Mouse (Mus musculus) layer of hippocampus, postnatal 10 days (tissue): Measurements from ENCODE around the gene Etnk2. TPM values are rescaled to one million over a fixed set of nuclear protein-coding genes. Genes with fewer than 3 reads are reported as not detected.

Experiments used
- DNase-seq, 2 experiments: peaks; one replicate each; pipeline ENCODE4 v3.0.0; 2021; ENCODE audit warnings: low spot score in 2 of 2
- total RNA-seq, 2 experiments: library from RNA; stranded (reverse); gene quantifications; 2 replicates each; pipeline ENCODE4 v1.2.3; 2021

The Etnk2 gene
- total RNA-seq, 2 experiments from 2014 or later = 5.3 to 7.3 TPM

DNA sequence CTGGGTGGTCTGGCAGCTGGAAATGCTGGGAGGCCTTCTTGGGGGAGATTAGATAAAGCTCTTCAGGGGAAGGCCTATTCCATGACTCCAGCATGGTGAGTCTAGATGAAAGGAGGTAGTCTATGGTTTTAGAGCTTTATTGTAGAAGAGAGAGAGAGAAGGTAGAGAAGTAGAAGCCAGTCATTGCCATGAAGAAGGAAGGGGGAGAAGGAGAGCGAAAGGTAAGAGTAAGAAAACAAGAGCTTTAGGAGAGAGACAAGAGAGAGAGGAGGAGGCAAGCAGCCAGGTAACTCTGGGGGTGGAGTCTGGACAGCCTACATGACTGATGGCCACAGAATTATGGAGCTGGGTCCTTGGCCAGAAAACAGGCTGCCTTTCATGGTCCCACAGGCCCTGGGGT lies 13.2 kb upstream of the Etnk2 start, which contains the start of gene Ren1:
Ren1 (plus strand) TSS at position 301 of the 400 bp plus-strand sequence.
- DNase-seq = no peak

DNA sequence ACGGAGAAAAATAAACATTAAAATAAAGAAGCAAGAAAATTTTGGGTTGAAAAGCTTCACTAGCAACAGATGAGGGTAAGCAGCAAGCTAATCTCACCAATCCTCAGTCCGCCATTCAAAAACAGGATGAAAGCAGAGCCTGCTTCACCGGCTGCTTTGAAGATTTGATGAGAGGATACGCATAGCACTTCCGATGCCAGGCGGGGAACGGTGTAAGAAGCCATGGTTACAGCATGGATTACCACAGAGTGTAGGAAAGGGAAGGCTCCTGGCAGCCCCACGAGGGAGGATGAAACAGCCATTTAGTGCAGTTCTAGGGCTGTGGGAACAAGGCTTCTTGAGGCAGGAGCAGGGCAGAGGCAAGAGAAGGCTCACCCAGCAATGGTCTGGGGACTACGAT lies 11.6 kb upstream of the Etnk2 start:
- no peak for DNase-seq

DNA sequence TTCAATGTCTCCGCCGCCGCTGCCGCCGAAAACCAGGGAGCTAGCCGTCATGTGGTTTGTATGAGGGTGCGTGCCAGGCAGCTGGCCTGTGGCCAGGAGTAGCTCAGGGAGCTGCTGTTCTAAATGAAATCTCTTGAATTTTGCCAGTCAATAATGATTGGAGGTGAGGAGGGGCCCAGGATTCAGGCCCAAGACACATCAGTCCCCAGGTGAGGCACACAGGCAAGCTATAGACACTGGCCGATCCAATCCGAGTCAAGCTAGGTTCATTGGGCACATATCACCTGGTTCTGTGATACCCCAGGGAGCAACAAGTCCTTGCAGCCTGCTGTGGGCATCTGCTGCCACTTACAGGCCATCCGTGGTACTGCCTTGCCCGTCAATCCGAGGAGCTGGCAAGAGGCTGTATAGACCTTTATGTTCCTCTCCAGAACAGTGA lies 10.0 kb upstream of the Etnk2 start:
- DNase-seq = peak; percentile 91 to 94

DNA sequence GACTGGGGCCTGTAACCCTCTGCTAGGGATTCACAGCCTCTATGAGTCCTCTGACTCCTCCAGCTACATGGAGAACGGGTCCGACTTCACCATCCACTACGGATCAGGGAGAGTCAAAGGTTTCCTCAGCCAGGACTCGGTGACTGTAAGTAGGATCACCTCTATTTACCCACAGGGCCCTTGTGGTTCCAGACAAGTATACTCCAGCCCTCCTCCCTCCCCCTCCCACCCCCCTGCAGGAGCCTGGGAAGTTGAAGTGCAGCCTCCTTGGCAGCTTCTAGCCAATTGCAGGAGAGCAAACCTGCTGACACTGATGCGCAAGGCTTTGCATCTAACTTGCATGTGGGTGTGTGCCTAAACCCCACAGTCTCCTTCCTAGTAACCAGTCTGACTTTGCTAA lies 7.9 kb upstream of the Etnk2 start:
- no peak for DNase-seq

DNA sequence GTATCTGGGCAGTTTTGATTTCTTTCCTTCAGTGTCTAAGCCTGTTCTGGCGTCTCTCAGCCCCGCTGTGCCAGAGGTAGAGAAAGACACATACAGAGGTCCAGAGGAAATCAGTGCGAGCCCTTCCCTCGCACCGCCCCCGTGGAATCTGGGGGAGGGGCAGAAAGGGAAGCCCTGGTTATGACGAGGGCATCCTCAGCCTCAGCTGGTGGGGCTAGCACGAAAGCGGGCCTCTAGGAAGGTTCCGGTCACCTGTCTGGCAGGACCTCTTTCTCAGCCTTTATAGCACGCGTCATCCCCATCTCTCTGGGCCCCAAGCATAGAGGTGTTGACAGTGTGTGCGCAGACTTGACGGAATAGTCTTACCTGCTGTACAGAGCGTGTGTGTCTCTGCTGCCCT lies 7.5 kb upstream of the Etnk2 start:
- DNase-seq = no peak

DNA sequence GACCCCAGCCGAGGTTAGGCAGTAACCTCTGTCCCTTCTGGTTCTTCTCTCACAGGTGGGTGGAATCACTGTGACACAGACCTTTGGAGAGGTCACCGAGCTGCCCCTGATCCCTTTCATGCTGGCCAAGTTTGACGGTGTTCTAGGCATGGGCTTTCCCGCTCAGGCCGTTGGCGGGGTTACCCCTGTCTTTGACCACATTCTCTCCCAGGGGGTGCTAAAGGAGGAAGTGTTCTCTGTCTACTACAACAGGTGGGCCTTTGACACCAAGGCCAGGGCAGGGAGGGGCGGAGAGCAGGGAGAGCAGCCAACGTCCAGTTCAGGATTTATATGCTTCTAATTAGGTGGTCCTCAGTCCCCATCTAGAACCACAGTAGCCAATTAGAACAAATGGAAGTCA lies 7.0 kb upstream of the Etnk2 start:
- no peak for DNase-seq

DNA sequence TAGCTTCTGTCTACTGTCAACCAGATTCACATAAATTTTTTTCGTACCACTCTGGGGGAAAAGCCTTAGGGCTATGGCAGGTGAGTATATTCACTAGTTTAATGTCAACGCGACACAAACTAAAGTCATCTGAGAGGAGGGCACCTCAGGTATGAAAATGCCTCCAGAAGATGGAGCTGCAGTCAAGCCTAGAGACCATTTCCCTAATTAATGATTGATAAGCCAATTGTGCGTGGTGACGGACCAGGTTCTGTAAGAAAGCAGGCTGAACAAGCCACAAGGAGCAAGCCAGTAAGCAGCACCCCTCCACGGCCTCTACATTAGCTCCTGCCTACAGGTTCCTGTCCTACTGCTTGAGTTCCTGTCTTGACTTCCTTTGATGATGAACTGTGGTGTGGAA lies 2.4 kb upstream of the Etnk2 start:
- no peak for DNase-seq

DNA sequence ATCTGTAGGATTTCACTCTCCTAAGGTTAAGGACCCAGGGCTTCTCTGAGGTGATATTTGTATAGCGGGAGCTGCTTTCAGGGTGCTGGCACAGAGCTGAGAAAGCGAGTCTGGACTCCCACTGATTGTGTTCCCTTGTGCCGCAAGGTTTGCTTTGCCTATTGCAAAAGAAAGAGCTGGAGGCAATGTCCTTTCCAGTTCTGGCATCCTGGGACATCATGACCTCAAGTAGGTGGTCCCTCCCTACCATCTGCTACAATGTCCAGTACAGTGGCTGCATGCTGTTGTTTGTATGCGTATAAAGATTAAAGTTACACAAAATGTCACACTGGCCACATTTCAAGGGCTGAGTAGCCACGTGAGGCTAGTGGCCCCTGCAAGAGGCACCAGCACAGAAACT lies 1.3 kb upstream of the Etnk2 start:
- no peak for DNase-seq

DNA sequence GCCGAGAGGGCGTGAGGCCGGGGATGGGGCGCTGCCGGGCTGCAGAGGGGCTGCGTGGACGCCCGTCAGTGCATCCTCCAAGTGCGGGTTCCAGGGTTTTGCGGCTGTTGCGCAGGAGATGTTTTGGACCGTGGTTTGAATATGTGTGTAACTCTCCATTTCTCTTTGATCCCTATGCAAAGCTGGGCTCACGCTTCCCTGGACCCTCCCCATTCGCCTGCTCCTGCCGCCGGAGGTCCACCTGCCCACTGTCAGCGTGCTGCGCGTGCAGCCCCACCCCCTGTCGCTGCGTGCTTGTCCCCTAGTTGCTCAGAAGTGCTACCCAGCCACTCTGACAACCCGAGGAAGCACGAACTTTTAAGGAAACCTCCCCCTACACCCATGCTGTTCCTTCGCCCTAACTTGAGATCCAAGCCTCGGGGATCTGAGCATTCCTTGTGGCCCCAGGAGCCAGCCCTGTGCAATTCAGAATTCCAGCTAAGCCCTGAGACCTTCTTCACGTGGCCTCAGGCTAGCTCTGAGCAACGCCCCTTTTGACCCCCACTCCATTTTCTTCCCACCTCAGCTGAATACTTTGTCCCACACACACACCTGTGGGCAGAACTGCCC lies 754 bp downstream of the Etnk2 start:
- DNase-seq = no peak

DNA sequence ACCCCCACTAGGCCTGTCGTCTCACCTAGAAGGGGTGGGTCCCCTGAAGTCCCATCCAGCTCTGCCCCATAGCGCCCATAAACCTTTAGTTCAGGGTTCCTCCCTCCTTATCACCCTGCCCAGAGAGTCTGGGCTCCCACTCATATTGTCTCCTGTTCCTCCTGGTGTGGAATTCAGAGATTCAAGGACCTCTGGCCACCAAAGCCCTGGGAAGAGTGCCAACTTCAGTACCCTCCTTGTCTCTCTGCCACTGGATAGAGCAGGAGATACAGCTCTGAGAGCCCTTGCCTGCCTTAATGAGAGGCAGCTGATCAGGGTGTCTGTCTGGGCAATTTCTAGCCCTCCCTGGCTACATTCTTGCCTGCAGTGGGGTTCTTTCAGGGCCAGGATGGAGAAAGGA lies 1.5 kb downstream of the Etnk2 start:
- no peak for DNase-seq

DNA sequence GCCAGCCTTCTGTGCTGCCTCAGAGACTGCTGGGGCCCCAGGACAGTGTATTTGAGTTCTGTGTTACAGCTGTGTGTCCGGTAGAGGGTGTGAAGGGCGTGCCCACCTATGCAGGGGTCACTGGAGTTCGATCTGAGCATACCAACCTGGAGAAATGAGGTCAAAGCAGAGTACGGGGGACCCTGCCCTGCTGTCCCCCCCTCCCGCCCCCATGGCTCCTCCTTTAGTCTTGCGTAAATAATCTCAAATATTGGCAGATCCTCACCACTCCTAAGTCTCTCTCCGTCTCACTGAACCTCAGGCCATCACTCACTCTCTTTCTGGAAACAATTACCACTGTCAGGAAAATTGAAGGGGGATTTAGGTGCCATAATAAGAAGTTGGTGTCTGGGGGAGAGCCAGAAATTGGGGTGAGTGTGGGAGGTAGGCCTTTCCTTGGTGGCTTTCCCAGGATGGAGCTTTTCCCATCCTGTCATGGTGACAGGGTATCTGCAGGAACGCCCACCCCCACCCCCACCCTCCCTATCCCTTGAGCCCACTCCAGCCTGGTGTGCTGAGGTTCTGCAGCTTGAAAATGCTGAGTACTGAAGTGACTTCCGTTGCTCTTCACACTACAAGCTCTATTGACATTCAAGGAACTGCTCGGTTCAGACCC lies 3.7 kb downstream of the Etnk2 start:
- no peak for DNase-seq

DNA sequence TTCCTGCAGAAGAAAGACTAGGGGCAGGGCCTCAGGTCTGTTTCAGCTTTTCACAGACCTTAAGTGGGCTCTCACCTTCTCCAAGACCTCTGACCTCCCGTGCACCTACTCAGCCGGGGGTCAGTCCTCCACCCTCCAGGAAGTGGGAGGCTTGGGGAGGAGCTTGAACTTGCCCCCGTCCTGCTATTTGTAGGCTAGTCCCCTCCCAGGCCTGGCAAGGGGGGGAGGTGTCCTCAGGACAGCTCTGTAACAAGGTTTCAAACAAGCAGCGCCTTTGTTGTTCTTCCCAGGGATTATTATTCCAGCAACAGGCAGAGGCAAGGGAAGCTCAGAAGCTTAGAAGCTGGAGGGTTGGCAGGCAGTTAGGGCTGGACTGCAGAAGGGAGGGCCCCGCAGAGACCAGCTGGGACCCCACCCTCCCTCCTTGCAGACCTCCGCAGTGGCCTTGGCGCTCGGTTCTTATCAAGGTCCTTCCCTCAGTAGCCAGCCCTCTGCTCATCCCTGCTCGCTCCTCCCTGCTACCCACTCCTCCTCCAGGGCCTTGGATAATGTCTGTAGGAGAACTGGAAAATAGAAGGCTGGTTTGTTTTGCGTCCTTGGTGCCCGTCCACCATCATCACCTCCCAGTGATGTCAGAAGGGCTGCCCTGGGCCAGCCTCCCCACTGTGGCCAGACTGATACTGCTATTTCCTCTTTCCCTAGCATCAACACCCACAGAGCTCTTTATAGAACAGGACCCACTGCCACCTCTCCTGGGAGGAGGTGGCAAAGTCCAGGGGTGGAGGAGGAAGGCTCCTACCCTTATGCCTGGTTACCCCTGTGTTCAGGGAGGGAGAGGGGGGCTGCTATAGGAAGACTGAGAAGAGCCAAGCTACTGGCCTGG lies 4.5 kb downstream of the Etnk2 start:
- DNase-seq = no peak

DNA sequence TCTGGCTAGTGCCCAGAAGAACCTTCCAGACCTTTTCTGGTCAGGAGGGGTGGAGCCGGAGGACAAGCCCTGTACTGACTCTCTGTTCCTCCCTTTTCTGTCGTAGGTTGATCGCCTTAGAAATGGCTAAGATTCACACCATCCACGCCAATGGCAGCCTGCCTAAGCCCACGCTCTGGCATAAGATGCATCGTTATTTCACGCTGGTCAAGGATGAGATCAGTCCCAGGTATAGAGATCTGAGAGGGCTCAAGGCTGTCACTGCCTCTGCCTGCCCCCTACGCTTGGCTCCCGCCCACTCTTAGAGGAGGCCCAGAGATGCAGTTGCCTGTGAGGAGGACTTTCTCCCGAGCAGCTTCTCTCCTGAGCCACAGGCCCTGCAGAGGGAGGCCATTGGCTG lies 5.3 kb downstream of the Etnk2 start:
- DNase-seq = no peak

DNA sequence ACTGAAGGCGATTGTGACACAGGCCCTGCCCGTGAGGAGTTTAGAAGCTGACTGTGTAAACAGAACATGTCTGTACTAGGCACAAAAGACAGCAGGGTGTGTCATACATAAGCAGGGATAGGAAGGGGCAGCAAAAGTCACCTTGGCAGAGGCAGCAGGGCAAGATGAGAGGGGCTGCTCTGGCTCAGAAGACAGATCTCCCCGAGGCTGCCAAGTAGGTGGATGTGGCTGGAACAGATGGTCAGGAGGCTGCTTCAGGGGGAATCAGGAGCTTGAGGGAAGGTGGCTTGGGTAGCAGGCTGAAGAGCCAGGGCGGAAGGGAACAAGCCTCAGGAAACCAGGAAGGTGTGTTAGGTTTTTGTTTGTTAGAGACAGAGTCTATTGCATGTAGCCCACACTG lies 7.0 kb downstream of the Etnk2 start:
- no peak for DNase-seq

DNA sequence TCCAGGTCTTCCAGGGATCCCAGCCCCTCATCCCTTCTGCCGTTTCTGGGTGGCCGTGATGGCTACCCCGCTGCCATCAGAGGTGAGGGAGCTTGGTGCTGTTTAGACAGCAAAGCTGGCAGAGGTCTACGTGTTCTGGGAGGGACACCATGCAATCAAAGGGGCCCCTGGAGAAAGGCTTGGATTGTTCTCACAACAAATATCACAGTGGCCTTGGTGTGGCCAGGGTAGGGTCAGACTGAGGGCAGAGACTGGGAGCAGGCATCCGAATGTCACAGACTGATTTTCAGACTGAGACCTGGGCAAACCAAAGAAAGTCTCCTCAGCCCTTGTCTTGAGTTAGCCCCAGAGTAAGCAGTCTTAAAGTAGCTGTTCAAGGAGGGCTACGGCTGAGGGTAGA lies 8.1 kb downstream of the Etnk2 start:
- DNase-seq = no peak

DNA sequence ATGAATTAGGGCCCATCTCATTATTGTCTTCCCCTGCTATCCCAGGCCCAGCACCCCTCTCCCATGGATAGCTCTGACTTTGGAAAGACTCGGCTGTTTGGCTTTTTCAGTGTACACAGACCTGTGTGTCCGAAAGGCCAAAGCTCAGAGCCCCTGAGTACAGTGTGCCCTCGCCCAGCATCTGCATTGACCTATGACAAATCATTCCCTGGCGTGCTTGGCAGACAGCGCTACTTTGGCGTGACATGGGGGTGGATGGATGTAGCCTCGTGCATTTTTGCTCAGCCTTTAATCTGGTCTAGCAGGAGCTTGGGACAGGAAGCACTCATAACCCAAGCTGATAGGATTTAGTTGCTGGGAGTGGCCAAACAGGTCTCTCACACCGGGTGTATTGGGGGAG lies 8.7 kb downstream of the Etnk2 start:
- no peak for DNase-seq

DNA sequence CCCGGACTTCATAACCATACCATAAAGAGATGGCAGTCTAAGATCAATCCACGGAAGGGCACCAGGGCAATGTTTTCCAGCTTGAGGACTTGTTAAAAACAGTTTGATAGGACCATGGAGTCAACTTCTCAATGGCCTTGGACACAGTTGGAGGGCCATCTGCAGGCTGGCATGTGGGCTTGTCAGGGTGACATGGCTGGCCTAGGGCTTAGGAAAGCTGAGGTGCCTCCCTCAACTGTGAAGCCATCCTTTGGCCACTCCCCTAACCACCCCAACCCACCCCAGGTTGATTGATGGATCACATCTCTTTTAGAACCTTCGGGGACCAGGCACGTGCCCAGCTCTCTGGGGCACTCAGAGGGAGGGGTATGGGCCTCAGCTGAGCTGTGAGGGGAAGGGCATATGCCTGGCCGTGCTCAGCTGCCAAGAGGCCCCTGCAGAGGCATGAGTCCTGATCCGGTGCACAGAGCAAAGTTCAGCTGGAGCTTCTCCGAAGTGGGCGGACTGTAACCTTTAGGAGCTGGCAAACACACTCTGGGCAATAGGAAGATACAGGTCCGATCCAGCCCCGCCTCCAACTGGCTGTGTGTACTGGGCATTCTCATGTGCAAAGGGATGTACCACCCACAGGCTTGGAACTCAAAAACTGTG lies 12.4 kb downstream of the Etnk2 start:
- no peak for DNase-seq

DNA sequence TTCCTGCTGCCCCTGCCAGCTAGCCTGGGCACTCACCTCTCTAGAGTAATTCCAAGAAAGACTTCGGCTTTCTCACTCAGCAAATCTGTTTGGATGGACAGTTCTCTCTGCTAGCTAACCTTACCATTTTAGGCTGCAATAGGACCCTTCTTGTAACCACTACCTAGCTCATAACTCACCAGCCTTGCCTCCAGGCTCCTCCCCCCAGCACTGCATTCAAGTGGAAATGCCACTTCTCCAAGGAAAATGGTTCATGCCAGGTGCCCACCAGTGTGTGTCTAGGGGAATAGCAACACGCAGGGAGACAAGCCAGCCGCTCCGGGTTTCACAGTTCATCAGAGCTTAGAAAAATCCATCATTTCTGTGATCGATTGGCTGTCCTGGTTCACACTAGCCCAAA lies 14.2 kb downstream of the Etnk2 start:
- no peak for DNase-seq

DNA sequence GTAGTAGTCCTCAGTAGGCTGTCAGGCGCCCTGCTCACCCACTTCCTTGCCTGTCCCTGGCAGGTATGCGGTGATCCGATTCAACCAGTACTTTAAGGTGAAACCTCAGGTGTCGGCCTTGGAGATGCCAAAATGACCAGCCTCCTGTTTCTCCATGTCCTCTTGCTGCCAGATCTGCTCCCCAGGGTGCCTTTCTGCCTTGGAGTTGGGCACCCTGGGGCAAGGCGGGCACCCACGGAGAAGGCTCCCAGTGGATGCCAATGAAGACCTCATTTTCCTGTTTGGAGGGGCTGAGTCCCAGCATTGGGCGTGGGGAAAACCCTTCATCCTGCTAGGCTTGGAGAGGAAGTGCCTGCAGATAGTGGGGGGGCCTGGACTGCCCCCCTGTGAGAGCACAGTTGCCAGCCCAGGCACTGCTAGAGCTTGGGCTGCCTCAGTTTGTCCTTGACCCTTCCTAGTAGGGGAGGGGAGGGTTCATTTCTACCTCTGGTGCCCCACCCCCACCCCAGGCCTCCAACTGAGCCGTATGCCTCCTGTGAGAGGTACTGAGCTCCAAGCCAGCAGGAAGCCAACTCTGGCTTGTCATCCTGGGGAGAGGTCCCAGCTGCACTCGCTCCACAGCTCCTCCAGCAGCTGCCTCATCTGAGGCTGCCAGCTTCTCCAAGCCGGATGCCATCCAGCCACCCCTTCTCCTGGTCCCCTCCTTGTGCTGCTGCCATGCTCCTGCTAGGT lies 16.0 kb downstream of the Etnk2 start:
- DNase-seq = no peak

DNA sequence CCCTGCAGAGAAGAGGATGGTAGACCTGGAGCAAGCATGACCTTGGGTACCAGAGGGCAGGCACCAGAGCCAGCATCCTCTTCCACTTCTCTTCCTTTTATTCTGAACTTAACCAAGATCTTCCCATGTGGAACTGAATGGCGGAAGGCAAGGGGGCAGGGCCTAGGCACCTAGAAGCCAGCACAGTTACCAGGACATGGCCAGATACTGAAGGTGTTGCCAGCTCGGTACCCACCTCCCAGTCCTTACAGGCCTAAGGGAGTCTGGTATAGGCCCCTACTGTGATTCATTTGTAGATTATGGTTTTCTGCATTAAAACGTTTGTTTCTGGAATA lies 16.6 kb downstream of the Etnk2 start:
- DNase-seq = no peak

DNA sequence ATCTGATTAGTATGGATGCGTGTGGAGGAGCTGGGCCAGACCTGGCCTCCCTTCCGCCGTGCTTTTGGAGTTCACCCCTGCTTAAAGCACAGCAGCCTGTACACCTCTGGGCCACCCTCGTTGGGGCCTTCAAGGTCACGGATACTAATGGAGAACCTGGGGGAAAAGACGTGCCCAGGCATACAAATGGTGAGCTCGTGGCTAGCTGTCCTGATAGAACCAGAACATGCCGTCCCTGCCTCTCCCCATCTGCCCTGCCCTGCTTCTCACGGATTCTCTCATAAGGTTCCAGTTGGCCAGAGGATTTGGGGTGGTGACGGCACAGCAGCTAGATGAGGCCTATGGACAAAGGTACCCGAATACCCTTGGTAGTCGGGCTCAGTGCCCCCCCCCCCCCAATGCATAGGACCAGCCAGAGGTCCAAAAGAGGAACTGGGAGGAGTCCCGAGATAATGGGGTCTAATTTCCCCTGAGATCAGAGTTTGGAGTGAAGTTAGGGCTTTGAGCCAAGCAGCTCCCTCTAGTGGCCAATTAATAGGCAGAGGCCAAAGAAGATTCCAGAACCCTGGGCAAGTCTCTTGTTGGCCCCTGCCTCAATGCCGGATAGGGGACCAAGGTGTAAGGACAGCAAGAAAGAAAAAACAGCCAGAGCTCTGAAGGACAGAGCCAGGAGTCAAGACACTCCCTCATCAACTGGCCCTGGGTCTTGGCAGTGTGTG lies 17.1 kb downstream of the Etnk2 start:
- DNase-seq = peak; percentile 58 to 69
